In genomic region chr5:26157396-26158170, GRCm38 (mm10) we compare ENCODE assay signal across 19 mouse cellular contexts. TPM values are rescaled to one million over a fixed set of nuclear protein-coding genes. Genes with fewer than 3 reads are reported as not detected.
A peak's percentile ranks its signal among the peaks of the same experiment; 100 is the strongest.
DNase-seq lines count a peak whose midpoint lies in the region; ATAC-seq and TF ChIP-seq lines count a peak whose summit lies in the region.
"Had no signal": no experiment of that assay in that cellular context is flagged by ENCODE, and none has a peak within 500 bp of the region (broad histone marks: within the 10 kb centered on the region; RNA-seq: fewer than 3 reads in every experiment).

No protein-coding gene starts in this region.

- no peak for TF ChIP-seq POLR2A in embryonic fibroblast, embryonic 13.5 days (IDR thresholded peaks at IDR 0.05; ENCODE audit: low read depth, low read length)

- H3K4me2 ChIP-seq in neural tube, embryonic 15.5 days: no peak overlapping the region
- H3K4me2 ChIP-seq: forebrain, embryonic 15.5 days; liver, embryonic 15.5 days had no signal

- H3K27ac ChIP-seq in embryonic fibroblast, embryonic 13.5 days (ENCODE audit: insufficient read depth, low read length): peak overlapping the region; percentile 16; the same call in 1 of the 2 replicates
- H3K27ac ChIP-seq in neural tube, embryonic 15.5 days (replicated peaks): no peak overlapping the region
- H3K27ac ChIP-seq: forebrain, embryonic 15.5 days; liver, embryonic 15.5 days had no signal

- no peaks in the 10 kb centered on the region for H3K36me3 ChIP-seq in neural tube, embryonic 15.5 days
- H3K36me3 ChIP-seq: forebrain, embryonic 15.5 days; G1E; liver, embryonic 15.5 days had no signal

- no peak overlapping the region for H3K9ac ChIP-seq in neural tube, embryonic 15.5 days (replicated peaks)
- H3K9ac ChIP-seq: forebrain, embryonic 15.5 days; liver, embryonic 15.5 days had no signal

- 77% methylated on average over 10 of the region's 10 CpGs for WGBS in neural tube, embryonic 15.5 days

- CTCF ChIA-PET in Patski (lab: Charles Lee): no interaction called here

- DNase-seq in gastrocnemius, postnatal 10 days: peak; percentile 23
- no peak for DNase-seq in gastrocnemius, postnatal 25 days
- DNase-seq in kidney, postnatal 4 days: peak; percentile 34 to 39
- DNase-seq in kidney, adult 11 months: no peak
- DNase-seq in Patski (ENCODE audit: low read depth, low spot score): peak; percentile 50
- DNase-seq in layer of hippocampus, adult 11-12 months (ENCODE audit: low spot score): no peak
- DNase-seq: B cell, adult 2 months; cerebellum, adult 11-12 months; kidney, postnatal 36 days; thymus, postnatal 14 days had no signal

- peak; percentile 95 for ATAC-seq in Patski
- ATAC-seq in neural tube, embryonic 15.5 days (ENCODE audit: low FRiP score): no peak
- ATAC-seq: forebrain, embryonic 15.5 days had no signal

- H3K4me1 ChIP-seq in embryonic fibroblast, embryonic 13.5 days (ENCODE audit: control insufficient read depth, insufficient read depth, low read length): peaks cover 3% of the 10 kb centered on the region; the same call in 1 of the 2 replicates
- no peaks in the 10 kb centered on the region for H3K4me1 ChIP-seq in neural tube, embryonic 15.5 days
- H3K4me1 ChIP-seq: forebrain, embryonic 15.5 days; liver, embryonic 15.5 days had no signal

- TF ChIP-seq CTCF in Patski (IDR thresholded peaks at IDR 0.05): no peak
- TF ChIP-seq CTCF in embryonic fibroblast, embryonic 13.5 days (IDR thresholded peaks at IDR 0.05; ENCODE audit: borderline replicate concordance, insufficient read depth, low read length): no peak

- no peaks in the 10 kb centered on the region for H3K9me3 ChIP-seq in neural tube, embryonic 15.5 days (replicated peaks)
- H3K9me3 ChIP-seq: forebrain, embryonic 15.5 days; liver, embryonic 15.5 days had no signal

- in situ Hi-C loops in Patski (cut with MboI; ENCODE audit: low pct_unique_long_range_greater_than_20kb): no loop called here

- POLR2A ChIA-PET in Patski (lab: Charles Lee): no interaction called here

- H3K27me3 ChIP-seq in Patski: no peaks in the 10 kb centered on the region
- H3K27me3 ChIP-seq in neural tube, embryonic 15.5 days (replicated peaks): no peaks in the 10 kb centered on the region
- H3K27me3 ChIP-seq: forebrain, embryonic 15.5 days; liver, embryonic 15.5 days had no signal

- H3K4me3 ChIP-seq in embryonic fibroblast, embryonic 13.5 days (ENCODE audit: insufficient read depth, low read length): no peak overlapping the region
- H3K4me3 ChIP-seq in neural tube, embryonic 15.5 days (replicated peaks): no peak overlapping the region
- H3K4me3 ChIP-seq: forebrain, embryonic 15.5 days; liver, embryonic 15.5 days had no signal

RNA-seq across cellular contexts. Expression of gene Gm10220, which starts 36.4 kb away (rescaled TPM):
- total RNA-seq in gastrocnemius, postnatal 10 days (2021): not detected
- total RNA-seq in gastrocnemius, postnatal 25 days (2021): not detected
- not detected for polyA plus RNA-seq in Patski (2021)
- polyA plus RNA-seq in embryonic fibroblast, embryonic 13.5 days (2011; ENCODE audit: insufficient read length, low read depth, missing spikeins): not detected in 2 replicates
- 0.18 and 0.19 TPM in 2 replicates for polyA plus RNA-seq in neural tube, embryonic 15.5 days (2015; fragmentation: Nextera tagmentation; extraction: Ambion mirVana)
- total RNA-seq: adrenal gland, postnatal 4 days; left cerebral cortex, adult 8-10 months; megakaryocyte-erythroid progenitor cell, adult 5-6 weeks had no signal
- polyA plus RNA-seq: G1E; gonadal fat pad, adult 2 months; liver, embryonic 15.5 days had no signal

RNA-seq across cellular contexts. Expression of gene 5031410I06Rik, which starts 52.4 kb away (rescaled TPM):
- total RNA-seq in gastrocnemius, postnatal 10 days (2021): not detected
- not detected for total RNA-seq in gastrocnemius, postnatal 25 days (2021)
- not detected for polyA plus RNA-seq in Patski (2021)
- polyA plus RNA-seq in embryonic fibroblast, embryonic 13.5 days (2011; ENCODE audit: insufficient read length, low read depth, missing spikeins): not detected in 2 replicates
- polyA plus RNA-seq in neural tube, embryonic 15.5 days (2015; fragmentation: Nextera tagmentation; extraction: Ambion mirVana): 0.24 and 0.28 TPM in 2 replicates
- total RNA-seq: adrenal gland, postnatal 4 days; left cerebral cortex, adult 8-10 months; megakaryocyte-erythroid progenitor cell, adult 5-6 weeks had no signal
- polyA plus RNA-seq: forebrain, embryonic 15.5 days; G1E; gonadal fat pad, adult 2 months; liver, embryonic 15.5 days had no signal

Comparison
In these comparisons a context has a peak if more than half of its experiments do, and no peak if none do; other contexts are left out.
1. DNase-seq: peak in gastrocnemius, postnatal 10 days (single experiment), kidney, postnatal 4 days (2 of 2) and Patski (single experiment); none in gastrocnemius, postnatal 25 days (single experiment), kidney, adult 11 months (single experiment) and layer of hippocampus, adult 11-12 months (single experiment).